Mouse (Mus musculus): Measurements from ENCODE around the gene Lrrc4b. TPM values are rescaled to one million over a fixed set of nuclear protein-coding genes. Genes with fewer than 3 reads are reported as not detected.

Lrrc4b gene
- polyA plus RNA-seq, 1 experiment from 2014 or later: 0.36 TPM

- 79% methylated on average over 1 of the region's 1 CpGs for WGBS
- H3K27ac ChIP-seq (replicated peaks): no peak overlapping the region
- no peak for DNase-seq (ENCODE audit: low spot score)
- ATAC-seq (ENCODE audit: low FRiP score, low TSS enrichment): no peak
- no peak overlapping the region for H3K9ac ChIP-seq (ENCODE audit: low read length)
- no peaks in the 10 kb centered on the region for H3K4me1 ChIP-seq (replicated peaks; ENCODE audit: control insufficient read depth, insufficient read depth)
- no peaks in the 10 kb centered on the region for H3K36me3 ChIP-seq (ENCODE audit: control insufficient read depth, insufficient read depth, low read length)
- no peak overlapping the region for H3K4me3 ChIP-seq (ENCODE audit: low read depth, low read length)
- H3K27me3 ChIP-seq (ENCODE audit: control insufficient read depth, insufficient read depth, low read length): no peaks in the 10 kb centered on the region
- no peaks in the 10 kb centered on the region for H3K9me3 ChIP-seq (ENCODE audit: control insufficient read depth, low read length)
- no peak overlapping the region for H3K4me2 ChIP-seq (replicated peaks; ENCODE audit: low read depth)
- TF ChIP-seq EP300 (optimal IDR thresholded peaks at IDR 0.05) (no peak), CTCF (IDR thresholded peaks at IDR 0.05; ENCODE audit: low read depth) (no peak)
These were observed 27.5 kb downstream of the Lrrc4b start for GRCm38 (mm10) chr7:44456302-44456701.

- H3K27me3 ChIP-seq (ENCODE audit: control insufficient read depth, insufficient read depth, low read length): peaks cover 10% of the 10 kb centered on the region
- no peaks in the 10 kb centered on the region for H3K36me3 ChIP-seq (ENCODE audit: control insufficient read depth, insufficient read depth, low read length)
- ATAC-seq (ENCODE audit: low FRiP score, low TSS enrichment) (no peak), DNase-seq (ENCODE audit: low spot score) (no peak)
- no peak overlapping the region for H3K4me3 ChIP-seq (ENCODE audit: low read depth, low read length)
- no peak for TF ChIP-seq CTCF (IDR thresholded peaks at IDR 0.05; ENCODE audit: low read depth)
- TF ChIP-seq EP300 (optimal IDR thresholded peaks at IDR 0.05): no peak
- no peak overlapping the region for H3K4me2 ChIP-seq (replicated peaks; ENCODE audit: low read depth)
- 61% methylated on average over 6 of the region's 6 CpGs for WGBS
- no peak overlapping the region for H3K27ac ChIP-seq (replicated peaks)
- no peaks in the 10 kb centered on the region for H3K9me3 ChIP-seq (ENCODE audit: control insufficient read depth, low read length)
- H3K4me1 ChIP-seq (replicated peaks; ENCODE audit: control insufficient read depth, insufficient read depth): no peaks in the 10 kb centered on the region
- no peak overlapping the region for H3K9ac ChIP-seq (ENCODE audit: low read length)
These were observed 31.2 kb downstream of the Lrrc4b start for GRCm38 (mm10) chr7:44460067-44460466.

GRCm38 (mm10) chr7:44460767-44461502 lies 32.1 kb downstream of the Lrrc4b start:
- Histone ChIP-seq H3K4me1 (replicated peaks; ENCODE audit: control insufficient read depth, insufficient read depth) (no peaks in the 10 kb centered on the region), H3K36me3 (ENCODE audit: control insufficient read depth, insufficient read depth, low read length) (no peaks in the 10 kb centered on the region), H3K4me2 (replicated peaks; ENCODE audit: low read depth) (no peak overlapping the region), H3K9me3 (ENCODE audit: control insufficient read depth, low read length) (no peaks in the 10 kb centered on the region), H3K27ac (replicated peaks) (no peak overlapping the region), H3K9ac (ENCODE audit: low read length) (no peak overlapping the region), H3K4me3 (ENCODE audit: low read depth, low read length) (no peak overlapping the region), H3K27me3 (ENCODE audit: control insufficient read depth, insufficient read depth, low read length) (peaks cover 10% of the 10 kb centered on the region)
- DNase-seq (ENCODE audit: low spot score) (no peak), ATAC-seq (ENCODE audit: low FRiP score, low TSS enrichment) (no peak)
- TF ChIP-seq EP300 (optimal IDR thresholded peaks at IDR 0.05): no peak
- TF ChIP-seq CTCF (IDR thresholded peaks at IDR 0.05; ENCODE audit: low read depth): no peak
- WGBS: 71% methylated on average over 31 of the region's 31 CpGs

- Histone ChIP-seq H3K27ac (replicated peaks) (no peak overlapping the region), H3K36me3 (ENCODE audit: control insufficient read depth, insufficient read depth, low read length) (no peaks in the 10 kb centered on the region), H3K4me2 (replicated peaks; ENCODE audit: low read depth) (no peak overlapping the region), H3K9ac (ENCODE audit: low read length) (no peak overlapping the region), H3K4me1 (replicated peaks; ENCODE audit: control insufficient read depth, insufficient read depth) (no peaks in the 10 kb centered on the region), H3K4me3 (ENCODE audit: low read depth, low read length) (no peak overlapping the region), H3K27me3 (ENCODE audit: control insufficient read depth, insufficient read depth, low read length) (peaks cover 10% of the 10 kb centered on the region), H3K9me3 (ENCODE audit: control insufficient read depth, low read length) (no peaks in the 10 kb centered on the region)
- no peak for ATAC-seq (ENCODE audit: low FRiP score, low TSS enrichment)
- DNase-seq (ENCODE audit: low spot score): no peak
- no peak for TF ChIP-seq EP300 (optimal IDR thresholded peaks at IDR 0.05)
- no peak for TF ChIP-seq CTCF (IDR thresholded peaks at IDR 0.05; ENCODE audit: low read depth)
- 56% methylated on average over 50 of the region's 57 CpGs for WGBS
These were observed 32.8 kb downstream of the Lrrc4b start for GRCm38 (mm10) chr7:44461503-44462217.

GRCm38 (mm10) chr7:44462218-44463055 lies 33.6 kb downstream of the Lrrc4b start:
- peaks cover 10% of the 10 kb centered on the region for H3K27me3 ChIP-seq (ENCODE audit: control insufficient read depth, insufficient read depth, low read length)

More at GRCm38 (mm10) chr7:44462218-44463055, 33.6 kb downstream of the Lrrc4b start:
- H3K4me2 ChIP-seq (replicated peaks; ENCODE audit: low read depth): no peak overlapping the region
- H3K9ac ChIP-seq (ENCODE audit: low read length): no peak overlapping the region
- no peaks in the 10 kb centered on the region for H3K9me3 ChIP-seq (ENCODE audit: control insufficient read depth, low read length)
- no peak overlapping the region; the same call in 1 of the 2 replicates for H3K4me3 ChIP-seq (ENCODE audit: low read depth, low read length)
- H3K4me1 ChIP-seq (replicated peaks; ENCODE audit: control insufficient read depth, insufficient read depth): no peaks in the 10 kb centered on the region
- TF ChIP-seq CTCF (IDR thresholded peaks at IDR 0.05; ENCODE audit: low read depth): peak; percentile 64
- TF ChIP-seq EP300 (optimal IDR thresholded peaks at IDR 0.05): no peak
- WGBS: 13% methylated on average over 76 of the region's 77 CpGs
- H3K36me3 ChIP-seq (ENCODE audit: control insufficient read depth, insufficient read depth, low read length): no peaks in the 10 kb centered on the region
- no peak overlapping the region for H3K27ac ChIP-seq (replicated peaks)
- DNase-seq (ENCODE audit: low spot score) (peak; percentile 74), ATAC-seq (ENCODE audit: low FRiP score, low TSS enrichment) (no peak)
